Mouse (Mus musculus) intestine, embryonic 14.5 days (tissue): ENCODE results near the gene Rasd1. TPM values are rescaled to one million over a fixed set of nuclear protein-coding genes. Genes with fewer than 3 reads are reported as not detected.

Experiments
- polyA plus RNA-seq: library from polyadenylated mRNA; unstranded; fragments of >200 nt; fragmentation: Nextera tagmentation; extraction: Ambion mirVana; gene quantifications from 2 replicates; pipeline ENCODE4 v1.2.1, GENCODE M21; 2014

Gene Rasd1
- polyA plus RNA-seq, 1 experiment from 2014 or later, result 2.0 TPM

Other genes with a start within 250 kb of the Rasd1 start
- 1.5 and 1.7 TPM in 2 replicates for gene Pld6, start 177.3 kb downstream of the Rasd1 start, polyA plus RNA-seq
- 30.1 and 31.4 TPM in 2 replicates for gene Flcn, start 154.9 kb downstream of the Rasd1 start, polyA plus RNA-seq
- 33.8 and 35.5 TPM in 2 replicates for gene Nt5m, start 125.5 kb downstream of the Rasd1 start, polyA plus RNA-seq
- gene Cops3, start 125.1 kb downstream of the Rasd1 start, polyA plus RNA-seq, result 206 and 211 TPM in 2 replicates
- gene Med9, start 16.7 kb downstream of the Rasd1 start, polyA plus RNA-seq, result 41.0 and 41.5 TPM in 2 replicates
- 9.1 and 12.5 TPM in 2 replicates for gene Pemt, start 81.5 kb upstream of the Rasd1 start, polyA plus RNA-seq
- 28.2 and 31.2 TPM in 2 replicates for gene Rai1, start 140.1 kb upstream of the Rasd1 start, polyA plus RNA-seq